Mouse (Mus musculus) hematopoietic stem cell, adult 5-6 weeks (primary cell): ENCODE data around the gene Nup210. TPM values are rescaled to one million over a fixed set of nuclear protein-coding genes. Genes with fewer than 3 reads are reported as not detected.

Experiments used
- total RNA-seq: library from RNA; stranded (forward); fragments of 172-1452, 232-1000 nt; gene quantifications from 2 replicates; pipeline ENCODE4 v1.2.3, GENCODE M21; 2017

Gene Nup210
- total RNA-seq, 1 experiment from 2014 or later: 155 TPM

Other genes with a start within 250 kb of the Nup210 start
- gene Iqsec1, start 128.1 kb downstream of the Nup210 start, total RNA-seq: 15.4 and 18.2 TPM in 2 replicates
- 6.4 and 11.7 TPM in 2 replicates for gene Hdac11, start 39.8 kb upstream of the Nup210 start, total RNA-seq
- not detected in 2 replicates for gene Fbln2, start 95.6 kb upstream of the Nup210 start, total RNA-seq